Mouse (Mus musculus): ENCODE results near the gene Tbck.

- no peak for TF ChIP-seq POLR2A (IDR thresholded peaks at IDR 0.05; ENCODE audit: insufficient read length, low read depth)
- TF ChIP-seq MAX (IDR thresholded peaks at IDR 0.05; ENCODE audit: low read depth), result no peak
- no peak for TF ChIP-seq REST (IDR thresholded peaks at IDR 0.05; ENCODE audit: insufficient read depth, insufficient read length)
These were observed 165.7 kb downstream of the Tbck start for GRCm38 (mm10) chr3:132849669-132850068.
